Mouse (Mus musculus) spleen, postnatal 10 days (tissue): Measurements from ENCODE around the gene Entpd5.

ENCODE experiments used
- DNase-seq, 2 experiments: peaks; one replicate each; pipeline ENCODE4 v3.0.0; 2021 to 2022; ENCODE audit warnings: low spot score in 2 of 2

The Entpd5 gene

GRCm38 (mm10) chr12:84336963-84337625, 71.7 kb downstream of the Entpd5 start:
- no peak for DNase-seq

- no peak for DNase-seq
Measured at GRCm38 (mm10) chr12:84327111-84327512, 81.7 kb downstream of the Entpd5 start.
